In genomic region chr12:25533709-25534619, GRCm38 (mm10) we compare ENCODE assay signal across 10 mouse cellular contexts.
DNase-seq lines count a peak whose midpoint lies in the region; ATAC-seq and TF ChIP-seq lines count a peak whose summit lies in the region.
"Had no signal": no experiment of that assay in that cellular context is flagged by ENCODE, and none has a peak within 500 bp of the region (broad histone marks: within the 10 kb centered on the region; RNA-seq: fewer than 3 reads in every experiment).

No protein-coding gene starts in this region.

- H3K9ac ChIP-seq in stomach, embryonic 14.5 days (replicated peaks; ENCODE audit: low read depth, low read length): no peak overlapping the region
- no peak overlapping the region for H3K9ac ChIP-seq in stomach, postnatal 0 days (ENCODE audit: low read length)

- no peaks in the 10 kb centered on the region for H3K27me3 ChIP-seq in stomach, embryonic 14.5 days (ENCODE audit: control insufficient read depth, insufficient read depth, low read length)
- H3K27me3 ChIP-seq in stomach, postnatal 0 days (ENCODE audit: control insufficient read depth, insufficient read depth, low read length): no peaks in the 10 kb centered on the region

- peak; percentile 8 for DNase-seq in gastrocnemius, postnatal 10 days
- no peak for DNase-seq in gastrocnemius, adult 8-10 months (ENCODE audit: low spot score in 2 of 2)
- no peak for DNase-seq in stomach, postnatal 0 days (ENCODE audit: low spot score)
- peak; percentile 14 for DNase-seq in heart, postnatal 25 days (ENCODE audit: low spot score)
- peak; percentile 59 for DNase-seq in yolk sac, embryonic 10.5 days (ENCODE audit: low spot score)
- DNase-seq in cerebellum, adult 11-12 months: no peak
- DNase-seq in left cerebral cortex, adult 8-10 months (ENCODE audit: low spot score in 2 of 2): no peak
- DNase-seq: lung, postnatal 4 days had no signal

- peak overlapping the region; percentile 77 for H3K27ac ChIP-seq in stomach, embryonic 14.5 days (ENCODE audit: low read length)
- no peak overlapping the region for H3K27ac ChIP-seq in stomach, postnatal 0 days (replicated peaks)
- H3K27ac ChIP-seq: hindbrain, postnatal 0 days had no signal

- 18% methylated on average over 10 of the region's 10 CpGs for WGBS in stomach, embryonic 14.5 days
- 28% methylated on average over 10 of the region's 10 CpGs for WGBS in stomach, postnatal 0 days

- peak; percentile 74 for ATAC-seq in stomach, embryonic 14.5 days (ENCODE audit: insufficient number of reproducible peaks, insufficient read depth, low FRiP score, low read depth)
- no peak for ATAC-seq in stomach, postnatal 0 days (ENCODE audit: low FRiP score, low TSS enrichment)
- ATAC-seq: hindbrain, postnatal 0 days had no signal

- no peaks in the 10 kb centered on the region for H3K9me3 ChIP-seq in stomach, embryonic 14.5 days (ENCODE audit: control insufficient read depth, low read depth, low read length)
- no peaks in the 10 kb centered on the region for H3K9me3 ChIP-seq in stomach, postnatal 0 days (ENCODE audit: control insufficient read depth, low read length)

- intact Hi-C loops in heart, postnatal 25 days (cut with DNase I): no loop called here

- no peak for TF ChIP-seq CTCF in stomach, postnatal 0 days (IDR thresholded peaks at IDR 0.05; ENCODE audit: low read depth)

- no peak for TF ChIP-seq EP300 in stomach, postnatal 0 days (optimal IDR thresholded peaks at IDR 0.05)

- H3K4me3 ChIP-seq in stomach, embryonic 14.5 days (ENCODE audit: low read depth, low read length): no peak overlapping the region
- H3K4me3 ChIP-seq in stomach, postnatal 0 days (ENCODE audit: low read depth, low read length): no peak overlapping the region

- H3K36me3 ChIP-seq in stomach, embryonic 14.5 days (ENCODE audit: control insufficient read depth, insufficient read depth, low read length): no peaks in the 10 kb centered on the region
- H3K36me3 ChIP-seq in stomach, postnatal 0 days (ENCODE audit: control insufficient read depth, insufficient read depth, low read length): no peaks in the 10 kb centered on the region

- H3K4me2 ChIP-seq in stomach, embryonic 14.5 days (replicated peaks; ENCODE audit: low read depth, low read length): no peak overlapping the region
- no peak overlapping the region for H3K4me2 ChIP-seq in stomach, postnatal 0 days (replicated peaks; ENCODE audit: low read depth)

- peaks cover 13% of the 10 kb centered on the region; the same call in 1 of the 2 replicates for H3K4me1 ChIP-seq in stomach, embryonic 14.5 days (ENCODE audit: control insufficient read depth, insufficient read depth, low read length)
- H3K4me1 ChIP-seq in stomach, postnatal 0 days (replicated peaks; ENCODE audit: control insufficient read depth, insufficient read depth): no peaks in the 10 kb centered on the region

Comparison
In these comparisons a context has a peak if more than half of its experiments do, and no peak if none do; other contexts are left out.
1. DNase-seq: peak in gastrocnemius, postnatal 10 days (single experiment), heart, postnatal 25 days (single experiment) and yolk sac, embryonic 10.5 days (single experiment); none in gastrocnemius, adult 8-10 months (0 of 2), stomach, postnatal 0 days (single experiment), cerebellum, adult 11-12 months (single experiment) and left cerebral cortex, adult 8-10 months (0 of 2).